Mouse (Mus musculus): ENCODE results near the gene Spsb4.

DNA sequence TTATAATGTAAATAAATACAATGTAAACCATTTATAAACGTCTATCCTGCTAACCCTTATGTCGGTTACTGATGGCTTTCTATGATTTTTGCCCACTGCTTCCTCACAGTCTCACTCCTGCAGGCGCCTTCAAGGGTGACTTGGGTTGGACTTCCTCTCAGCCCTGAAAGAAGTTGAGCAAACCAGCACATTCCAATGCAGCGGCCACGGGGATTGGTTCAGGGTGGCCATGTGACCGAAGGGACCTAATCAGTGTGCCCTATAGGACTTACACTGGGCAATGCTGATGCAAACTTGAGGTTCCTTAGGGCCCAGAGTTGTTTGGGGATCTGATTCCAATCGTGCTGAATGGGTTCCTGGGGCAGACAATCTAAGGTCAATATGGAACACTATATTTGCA lies 59.2 kb downstream of the Spsb4 start:
- no peak for TF ChIP-seq CTCF (IDR thresholded peaks at IDR 0.05; ENCODE audit: low read depth, low read length)
- no peak for TF ChIP-seq POLR2A (IDR thresholded peaks at IDR 0.05; ENCODE audit: extremely low read depth, insufficient read depth, low read length)
